Mouse (Mus musculus) intestine, postnatal 0 days (tissue): ENCODE measurements at regions not wholly inside any gene's neighbourhood (a gene's known extent, or its start where the extent isn't known, plus 50 kb on each side); places are given as distances from the start of the nearest gene placed in this dataset.
"Not testable (repeated sequence)": the region's sequence is repeated elsewhere in the genome, so short reads cannot be mapped to it uniquely, and the experiment has no call there.

ENCODE experiments used
- ATAC-seq: fragments of 200-750 bp; cut with Nextera tagmentation; 2 replicates; pipeline ENCODE4 v1.8.0; 2017; ENCODE audit warnings: mild to moderate bottlenecking, moderate TSS enrichment, moderate library complexity
- H3K27ac ChIP-seq: fragments of 300-500 bp; sonication (generic); 2 replicates; pipeline ENCODE4 v1.5.1; 2014; ENCODE audit warnings: mild to moderate bottlenecking, low read depth, low read length, moderate library complexity
- H3K27me3 ChIP-seq: fragments of 300-500 bp; sonication (generic); replicated peaks from 2 replicates; pipeline ENCODE4 v1.6.1; 2014; ENCODE audit warnings: low read length, mixed read lengths; ENCODE audit not compliant: control insufficient read depth, insufficient read depth
- H3K36me3 ChIP-seq: fragments of 300-500 bp; sonication (generic); 2 replicates; pipeline ENCODE4 v1.6.1; 2014; ENCODE audit warnings: mild to moderate bottlenecking, moderate library complexity; ENCODE audit not compliant: control insufficient read depth, insufficient read depth
- H3K4me1 ChIP-seq: fragments of 300-500 bp; sonication (generic); replicated peaks from 2 replicates; pipeline ENCODE4 v1.6.1; 2014; ENCODE audit warnings: antibody characterized with exemption, low read length, mixed read lengths; ENCODE audit not compliant: control insufficient read depth, insufficient read depth
- H3K4me2 ChIP-seq: fragments of 300-500 bp; sonication (generic); replicated peaks from 2 replicates; pipeline ENCODE4 v1.6.1; 2014; ENCODE audit warnings: low read depth, mild to moderate bottlenecking, moderate library complexity
- H3K4me3 ChIP-seq: fragments of 300-500 bp; sonication (generic); 2 replicates; pipeline ENCODE4 v1.5.1; 2014; ENCODE audit warnings: low read depth, low read length
- H3K9ac ChIP-seq: fragments of 300-500 bp; sonication (generic); 2 replicates; pipeline ENCODE4 v1.6.1; 2014; ENCODE audit warnings: mild to moderate bottlenecking, low read depth, low read length
- H3K9me3 ChIP-seq: fragments of 300-500 bp; sonication (generic); 2 replicates; pipeline ENCODE4 v1.6.1; 2016; ENCODE audit warnings: mixed run types; ENCODE audit not compliant: control insufficient read depth
- CTCF ChIP-seq: sonication (generic); IDR thresholded peaks from 2 replicates; pipeline ENCODE4 v1.5.1; 2016; ENCODE audit warnings: low read depth, mild to moderate bottlenecking, control low read depth, antibody characterized with exemption, moderate library complexity
- WGBS: fragments of 180-500 bp; shearing (Covaris S2); extraction: QIAGEN DNeasy Blood & Tissue Kit; methylation state at CpG from one replicate; pipeline ENCODE4 v1.1.7; 2014; 5-methylcytosine and 5-hydroxymethylcytosine counted together

GRCm38 (mm10) chr7:25981167-25981566 lies 80.1 kb upstream of the Cyp2b13 start:
- Histone ChIP-seq H3K4me1 (no peaks in the 10 kb centered on the region), H3K27me3 (no peaks in the 10 kb centered on the region), H3K36me3 (no peaks in the 10 kb centered on the region), H3K9ac (no peak overlapping the region), H3K4me2 (no peak overlapping the region), H3K9me3 (no peaks in the 10 kb centered on the region), H3K4me3 (no peak overlapping the region), H3K27ac (no peak overlapping the region)
- no peak for ATAC-seq
- WGBS, result 66% methylated on average over 1 of the region's 1 CpGs
- no peak for TF ChIP-seq CTCF

GRCm38 (mm10) chr7:25986981-25987380 lies 74.3 kb upstream of the Cyp2b13 start:
- no peak for TF ChIP-seq CTCF
- Histone ChIP-seq H3K4me3 (no peak overlapping the region), H3K9ac (no peak overlapping the region), H3K36me3 (no peaks in the 10 kb centered on the region), H3K27ac (no peak overlapping the region), H3K9me3 (no peaks in the 10 kb centered on the region), H3K4me1 (no peaks in the 10 kb centered on the region), H3K27me3 (no peaks in the 10 kb centered on the region), H3K4me2 (no peak overlapping the region)
- WGBS, result 91% methylated on average over 3 of the region's 3 CpGs
- ATAC-seq, result no peak

- no peak overlapping the region for H3K9ac ChIP-seq
- no peak for ATAC-seq
- H3K27me3 ChIP-seq, result no peaks in the 10 kb centered on the region
- H3K4me3 ChIP-seq, result no peak overlapping the region
- no peak overlapping the region for H3K4me2 ChIP-seq
- TF ChIP-seq CTCF, result peak; percentile 54
- no peaks in the 10 kb centered on the region for H3K9me3 ChIP-seq
- no peaks in the 10 kb centered on the region for H3K4me1 ChIP-seq
- no peaks in the 10 kb centered on the region for H3K36me3 ChIP-seq
- no peak overlapping the region for H3K27ac ChIP-seq
Observed at GRCm38 (mm10) chr7:25988322-25988721, 73.0 kb upstream of the Cyp2b13 start.

- not testable (repeated sequence) for H3K4me1 ChIP-seq, ATAC-seq, H3K27me3 ChIP-seq, H3K36me3 ChIP-seq, H3K27ac ChIP-seq, H3K9me3 ChIP-seq, H3K4me2 ChIP-seq, H3K9ac ChIP-seq, H3K4me3 ChIP-seq
- WGBS, result 85% methylated on average over 6 of the region's 6 CpGs
Observed at GRCm38 (mm10) chr7:26005916-26006315, 55.4 kb upstream of the Cyp2b13 start.

- Histone ChIP-seq H3K27ac (no peak overlapping the region), H3K36me3 (no peaks in the 10 kb centered on the region), H3K27me3 (no peaks in the 10 kb centered on the region), H3K9me3 (no peaks in the 10 kb centered on the region), H3K4me1 (no peaks in the 10 kb centered on the region), H3K4me3 (no peak overlapping the region), H3K9ac (no peak overlapping the region), H3K4me2 (no peak overlapping the region)
- WGBS, result 75% methylated on average over 4 of the region's 4 CpGs
- no peak for TF ChIP-seq CTCF
- no peak for ATAC-seq
Observed at GRCm38 (mm10) chr7:26008056-26008455, 53.2 kb upstream of the Cyp2b13 start.
